Mouse (Mus musculus): Measurements from ENCODE around the gene Btnl2.

Gene Btnl2

DNA sequence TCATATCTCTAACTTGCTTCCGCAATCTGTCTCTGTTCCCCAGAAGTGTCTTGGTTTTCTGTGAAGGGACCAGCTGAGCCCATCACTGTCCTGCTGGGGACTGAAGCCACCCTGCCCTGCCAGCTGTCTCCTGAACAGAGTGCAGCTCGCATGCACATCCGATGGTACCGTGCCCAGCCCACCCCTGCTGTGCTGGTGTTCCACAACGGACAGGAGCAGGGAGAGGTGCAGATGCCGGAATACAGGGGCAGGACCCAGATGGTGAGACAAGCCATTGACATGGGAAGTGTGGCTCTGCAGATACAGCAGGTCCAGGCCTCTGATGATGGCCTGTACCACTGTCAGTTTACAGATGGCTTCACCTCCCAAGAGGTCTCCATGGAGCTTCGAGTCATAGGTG is 24.8 kb downstream of the Btnl2 start:
- TF ChIP-seq POU5F1 (IDR thresholded peaks at IDR 0.05; ENCODE audit: borderline replicate concordance, low read length) (no peak), NANOG (IDR thresholded peaks at IDR 0.05; ENCODE audit: borderline replicate concordance, low read length) (no peak), CTCF (conservative IDR thresholded peaks at IDR 0.05; ENCODE audit: low read length) (no peak)
- no peak overlapping the region for H3K4me3 ChIP-seq (replicated peaks; ENCODE audit: low read length)
- peaks cover 25% of the 10 kb centered on the region for H3K4me1 ChIP-seq (replicated peaks; ENCODE audit: low read depth, low read length)
- no peaks in the 10 kb centered on the region for H3K9me3 ChIP-seq (ENCODE audit: low read length)
- H3K36me3 ChIP-seq (ENCODE audit: insufficient read depth, low read length): no peaks in the 10 kb centered on the region
- H3K27me3 ChIP-seq (ENCODE audit: insufficient read depth, low read length): peaks cover 8% of the 10 kb centered on the region; the same call in 1 of the 2 replicates

DNA sequence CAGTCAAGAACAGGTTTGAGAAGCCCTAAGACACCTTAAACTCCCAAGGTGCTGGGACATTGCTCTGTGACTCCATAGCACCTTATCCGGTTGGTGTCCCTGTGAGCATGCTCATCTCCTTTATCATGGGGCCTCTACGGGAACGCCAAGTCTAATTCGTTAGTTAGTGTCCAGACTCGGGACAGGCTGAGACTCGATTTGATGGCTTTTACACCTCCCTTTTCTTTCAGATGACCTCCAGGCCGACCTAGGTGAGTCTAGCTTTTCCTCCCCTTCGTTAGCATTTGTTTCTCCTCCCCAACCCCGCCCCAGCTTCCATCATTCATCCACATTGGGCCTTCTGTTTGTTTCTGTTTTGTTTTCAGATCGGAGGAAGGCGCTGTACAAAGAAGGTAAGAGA is 27.3 kb downstream of the Btnl2 start:
- TF ChIP-seq POU5F1 (IDR thresholded peaks at IDR 0.05; ENCODE audit: borderline replicate concordance, low read length): no peak
- peak; percentile 60; the same call in 1 of the 2 replicates for TF ChIP-seq NANOG (IDR thresholded peaks at IDR 0.05; ENCODE audit: borderline replicate concordance, low read length)
- peaks cover 18% of the 10 kb centered on the region for H3K27me3 ChIP-seq (ENCODE audit: insufficient read depth, low read length)
- peaks cover 25% of the 10 kb centered on the region for H3K4me1 ChIP-seq (replicated peaks; ENCODE audit: low read depth, low read length)

DNA sequence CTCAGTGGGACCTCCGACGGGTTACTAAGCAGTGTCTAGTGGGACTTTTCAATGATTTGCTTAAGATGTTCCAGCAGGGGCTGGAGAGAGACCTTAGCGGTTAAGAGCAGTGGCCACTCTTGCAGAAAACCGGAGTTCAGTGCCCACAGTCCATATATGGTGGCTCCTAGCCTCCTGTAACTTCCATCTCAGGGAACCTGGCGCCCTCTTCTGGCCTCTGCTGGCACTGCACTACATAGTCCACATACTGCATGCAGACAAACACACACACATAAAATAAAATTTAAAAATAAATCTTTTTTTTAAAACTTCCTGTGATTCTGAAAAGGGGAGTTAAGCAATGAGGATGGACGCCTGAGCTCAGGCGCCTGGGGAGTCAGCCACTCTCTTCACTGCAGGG is 28.6 kb downstream of the Btnl2 start:
- TF ChIP-seq CTCF (conservative IDR thresholded peaks at IDR 0.05; ENCODE audit: low read length): peak; percentile 96
- no peak for TF ChIP-seq POU5F1 (IDR thresholded peaks at IDR 0.05; ENCODE audit: borderline replicate concordance, low read length)
- no peak for TF ChIP-seq NANOG (IDR thresholded peaks at IDR 0.05; ENCODE audit: borderline replicate concordance, low read length)
- Histone ChIP-seq H3K4me1 (replicated peaks; ENCODE audit: low read depth, low read length) (peaks cover 25% of the 10 kb centered on the region), H3K9me3 (ENCODE audit: low read length) (no peaks in the 10 kb centered on the region), H3K27me3 (ENCODE audit: insufficient read depth, low read length) (peaks cover 18% of the 10 kb centered on the region), H3K4me3 (replicated peaks; ENCODE audit: low read length) (no peak overlapping the region), H3K36me3 (ENCODE audit: insufficient read depth, low read length) (no peaks in the 10 kb centered on the region)

More for the DNA sequence above, 27.3 kb downstream of the Btnl2 start:
- Histone ChIP-seq H3K9me3 (ENCODE audit: low read length) (no peaks in the 10 kb centered on the region), H3K4me3 (replicated peaks; ENCODE audit: low read length) (0 out of 2 replicates have a peak overlapping the region, but pooled peaks have one; percentile 4), H3K36me3 (ENCODE audit: insufficient read depth, low read length) (no peaks in the 10 kb centered on the region)

DNA sequence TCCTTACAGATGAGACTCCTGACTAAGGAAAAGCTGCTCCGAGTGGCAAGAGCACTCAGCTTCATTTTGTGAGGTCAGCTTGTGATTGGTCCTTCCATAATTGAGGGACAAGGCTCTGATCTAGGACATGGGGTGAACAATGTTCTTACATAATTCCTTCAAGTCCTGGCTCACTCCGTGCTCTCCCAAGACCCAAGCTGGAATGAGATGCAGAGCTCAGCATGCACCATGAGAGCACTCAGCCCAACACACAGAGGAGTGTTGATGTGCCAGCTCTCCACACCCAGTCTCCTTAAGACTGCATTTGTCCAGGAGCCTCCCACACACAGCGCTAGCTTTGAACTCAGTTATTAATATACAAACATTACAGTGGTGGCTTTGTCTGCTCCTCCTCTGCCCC is 30.1 kb downstream of the Btnl2 start:
- TF ChIP-seq CTCF (conservative IDR thresholded peaks at IDR 0.05; ENCODE audit: low read length) (no peak), NANOG (IDR thresholded peaks at IDR 0.05; ENCODE audit: borderline replicate concordance, low read length) (no peak), POU5F1 (IDR thresholded peaks at IDR 0.05; ENCODE audit: borderline replicate concordance, low read length) (no peak)
- no peak overlapping the region for H3K4me3 ChIP-seq (replicated peaks; ENCODE audit: low read length)

DNA sequence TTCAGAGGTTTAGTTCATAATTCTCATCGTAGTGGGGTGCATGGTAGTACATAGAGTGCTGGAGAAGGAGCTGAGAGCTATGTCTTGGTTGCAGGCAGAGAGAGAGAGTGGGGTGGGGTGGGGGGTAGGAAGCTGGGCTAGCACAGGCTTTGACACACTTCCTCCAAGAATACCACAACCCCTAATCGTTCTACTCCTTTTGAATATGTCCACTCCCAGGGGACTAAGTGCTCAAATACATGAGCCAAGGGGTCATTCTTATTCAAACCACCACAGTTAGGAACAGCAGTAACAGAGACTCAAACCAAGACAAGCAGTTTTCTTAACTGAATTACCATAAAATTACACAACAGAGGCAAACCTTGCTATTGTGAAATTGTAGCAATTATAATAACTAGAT is 32.0 kb downstream of the Btnl2 start:
- no peaks in the 10 kb centered on the region for H3K9me3 ChIP-seq (ENCODE audit: low read length)
- no peaks in the 10 kb centered on the region for H3K36me3 ChIP-seq (ENCODE audit: insufficient read depth, low read length)
- peaks cover 19% of the 10 kb centered on the region for H3K4me1 ChIP-seq (replicated peaks; ENCODE audit: low read depth, low read length)
- H3K27me3 ChIP-seq (ENCODE audit: insufficient read depth, low read length): peaks cover 22% of the 10 kb centered on the region
- TF ChIP-seq NANOG (IDR thresholded peaks at IDR 0.05; ENCODE audit: borderline replicate concordance, low read length) (no peak), POU5F1 (IDR thresholded peaks at IDR 0.05; ENCODE audit: borderline replicate concordance, low read length) (no peak), CTCF (conservative IDR thresholded peaks at IDR 0.05; ENCODE audit: low read length) (no peak)
- no peak overlapping the region for H3K4me3 ChIP-seq (replicated peaks; ENCODE audit: low read length)

More for the DNA sequence above, 30.1 kb downstream of the Btnl2 start:
- Histone ChIP-seq H3K9me3 (ENCODE audit: low read length) (no peaks in the 10 kb centered on the region), H3K36me3 (ENCODE audit: insufficient read depth, low read length) (no peaks in the 10 kb centered on the region), H3K27me3 (ENCODE audit: insufficient read depth, low read length) (peaks cover 21% of the 10 kb centered on the region), H3K4me1 (replicated peaks; ENCODE audit: low read depth, low read length) (peaks cover 29% of the 10 kb centered on the region)

DNA sequence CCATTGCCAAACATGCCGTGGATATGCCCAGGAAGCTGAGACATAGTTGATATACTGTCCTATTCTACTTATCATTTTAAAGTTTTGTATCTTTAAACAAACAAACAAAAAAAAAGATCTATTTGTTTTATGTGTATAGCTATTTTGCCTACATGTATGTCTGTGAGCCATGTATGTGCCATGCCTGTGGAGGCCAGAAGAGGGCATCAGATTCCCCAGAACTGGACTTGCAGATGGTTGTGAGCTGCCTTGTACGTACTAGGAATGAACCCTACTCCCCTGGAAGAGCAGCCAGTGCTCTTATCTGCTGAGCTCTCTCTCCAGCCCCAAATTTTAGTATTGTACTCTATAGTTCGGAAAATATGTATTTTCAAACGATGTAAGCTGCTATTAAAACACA is 33.9 kb downstream of the Btnl2 start:
- no peaks in the 10 kb centered on the region for H3K36me3 ChIP-seq (ENCODE audit: insufficient read depth, low read length)
- H3K4me1 ChIP-seq (replicated peaks; ENCODE audit: low read depth, low read length): peaks cover 15% of the 10 kb centered on the region
- H3K27me3 ChIP-seq (ENCODE audit: insufficient read depth, low read length): peaks cover 35% of the 10 kb centered on the region
- TF ChIP-seq CTCF (conservative IDR thresholded peaks at IDR 0.05; ENCODE audit: low read length) (peak; percentile 50), POU5F1 (IDR thresholded peaks at IDR 0.05; ENCODE audit: borderline replicate concordance, low read length) (no peak), NANOG (IDR thresholded peaks at IDR 0.05; ENCODE audit: borderline replicate concordance, low read length) (no peak)
- H3K9me3 ChIP-seq (ENCODE audit: low read length): peaks cover 5% of the 10 kb centered on the region
- H3K4me3 ChIP-seq (replicated peaks; ENCODE audit: low read length): no peak overlapping the region

DNA sequence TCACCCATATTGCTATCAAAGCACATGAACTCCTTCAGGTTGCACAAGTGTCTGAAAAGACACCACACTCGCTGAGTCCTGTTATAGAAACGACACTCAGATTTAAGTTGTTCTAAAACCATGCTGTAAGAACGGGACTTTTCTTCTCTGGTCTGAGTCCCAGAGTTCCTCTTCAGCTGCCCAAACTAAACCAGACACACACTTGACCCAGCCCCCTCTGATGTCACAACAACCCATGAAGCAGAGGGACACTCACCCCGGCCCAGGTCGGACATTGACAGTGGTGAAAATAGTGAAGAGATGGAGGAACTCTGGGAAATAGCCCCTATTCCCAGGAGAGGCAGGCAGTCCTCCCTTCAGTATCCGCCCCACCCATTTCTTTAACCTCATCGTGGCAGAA is 36.9 kb downstream of the Btnl2 start:
- Histone ChIP-seq H3K4me3 (replicated peaks; ENCODE audit: low read length) (no peak overlapping the region; the same call in 1 of the 2 replicates), H3K4me1 (replicated peaks; ENCODE audit: low read depth, low read length) (peaks cover 15% of the 10 kb centered on the region), H3K27me3 (ENCODE audit: insufficient read depth, low read length) (peaks cover 25% of the 10 kb centered on the region), H3K9me3 (ENCODE audit: low read length) (peaks cover 12% of the 10 kb centered on the region), H3K36me3 (ENCODE audit: insufficient read depth, low read length) (no peaks in the 10 kb centered on the region)
- TF ChIP-seq POU5F1 (IDR thresholded peaks at IDR 0.05; ENCODE audit: borderline replicate concordance, low read length): no peak
- TF ChIP-seq CTCF (conservative IDR thresholded peaks at IDR 0.05; ENCODE audit: low read length): no peak
- TF ChIP-seq NANOG (IDR thresholded peaks at IDR 0.05; ENCODE audit: borderline replicate concordance, low read length): no peak

DNA sequence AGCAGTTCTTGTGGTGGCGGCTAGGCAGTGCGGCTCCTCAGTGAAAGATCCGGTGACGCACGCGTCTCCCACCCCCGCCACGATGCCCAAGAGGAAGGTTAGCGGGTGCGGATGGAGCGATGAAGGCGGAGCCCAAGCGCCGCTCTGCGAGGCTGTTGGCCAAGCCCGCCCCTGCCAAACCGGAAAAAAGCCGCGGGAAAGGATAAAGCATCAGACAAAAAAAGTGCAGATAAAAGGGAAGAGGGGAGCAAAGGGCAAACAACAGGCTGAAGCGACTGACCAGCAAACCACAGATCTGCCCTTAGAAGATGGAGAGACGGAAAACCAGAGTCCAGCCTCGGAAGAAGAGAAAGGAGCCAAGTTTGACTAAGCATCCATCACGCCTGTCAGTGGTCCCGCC is 37.7 kb downstream of the Btnl2 start:
- Histone ChIP-seq H3K27me3 (ENCODE audit: insufficient read depth, low read length) (peaks cover 26% of the 10 kb centered on the region), H3K4me3 (replicated peaks; ENCODE audit: low read length) (peak overlapping the region; percentile 52), H3K9me3 (ENCODE audit: low read length) (peaks cover 12% of the 10 kb centered on the region), H3K36me3 (ENCODE audit: insufficient read depth, low read length) (no peaks in the 10 kb centered on the region), H3K4me1 (replicated peaks; ENCODE audit: low read depth, low read length) (peaks cover 15% of the 10 kb centered on the region)
- no peak for TF ChIP-seq POU5F1 (IDR thresholded peaks at IDR 0.05; ENCODE audit: borderline replicate concordance, low read length)
- no peak for TF ChIP-seq CTCF (conservative IDR thresholded peaks at IDR 0.05; ENCODE audit: low read length)
- no peak for TF ChIP-seq NANOG (IDR thresholded peaks at IDR 0.05; ENCODE audit: borderline replicate concordance, low read length)

DNA sequence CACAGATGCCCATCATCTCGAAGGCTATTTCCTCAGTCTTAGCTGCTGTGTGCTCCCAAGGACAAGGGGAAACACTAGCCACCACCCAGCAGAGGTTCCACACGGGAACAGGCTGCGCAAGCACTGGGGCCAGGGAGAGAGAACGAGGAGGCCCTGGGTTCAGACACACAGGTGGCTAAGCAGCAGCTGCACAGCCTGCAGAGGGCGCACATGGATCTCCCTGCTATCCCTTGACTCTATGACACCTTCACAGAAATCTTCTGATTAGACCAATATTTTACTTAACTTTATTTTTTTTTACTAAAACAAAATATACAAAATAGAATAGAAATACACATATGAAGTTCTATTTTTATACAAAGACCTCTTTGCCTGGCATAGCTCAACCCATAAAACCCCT is 42.7 kb downstream of the Btnl2 start:
- H3K36me3 ChIP-seq (ENCODE audit: insufficient read depth, low read length): no peaks in the 10 kb centered on the region
- H3K4me1 ChIP-seq (replicated peaks; ENCODE audit: low read depth, low read length): peaks cover 10% of the 10 kb centered on the region
- TF ChIP-seq CTCF (conservative IDR thresholded peaks at IDR 0.05; ENCODE audit: low read length): peak; percentile 30
- TF ChIP-seq POU5F1 (IDR thresholded peaks at IDR 0.05; ENCODE audit: borderline replicate concordance, low read length): no peak
- H3K4me3 ChIP-seq (replicated peaks; ENCODE audit: low read length): no peak overlapping the region
- peaks cover 37% of the 10 kb centered on the region for H3K27me3 ChIP-seq (ENCODE audit: insufficient read depth, low read length)
- peaks cover 12% of the 10 kb centered on the region for H3K9me3 ChIP-seq (ENCODE audit: low read length)
